Mouse (Mus musculus) frontal cortex, postnatal 36 days (tissue): Measurements from ENCODE around the gene Zranb3.
"Not testable (repeated sequence)": the region's sequence is repeated elsewhere in the genome, so short reads cannot be mapped to it uniquely, and the experiment has no call there.

ENCODE experiments used
- DNase-seq, 2 experiments: peaks; one replicate each; pipeline ENCODE4 v3.0.0; 2022; ENCODE audit warnings: low spot score in 2 of 2

Zranb3 gene

GRCm38 (mm10) chr1:128102641-128103461, at the start of gene Zranb3, which contains the start of gene R3hdm1:
Gene Zranb3, minus strand, starts transcription at chr1:128103047.
Gene R3hdm1, plus strand, starts transcription at chr1:128103301.
- DNase-seq: peak; percentile 94 to 99

GRCm38 (mm10) chr1:128141737-128142136, 38.9 kb upstream of the Zranb3 start:
- peak in 1 of 2 experiments; percentile 74 for DNase-seq

DNA sequence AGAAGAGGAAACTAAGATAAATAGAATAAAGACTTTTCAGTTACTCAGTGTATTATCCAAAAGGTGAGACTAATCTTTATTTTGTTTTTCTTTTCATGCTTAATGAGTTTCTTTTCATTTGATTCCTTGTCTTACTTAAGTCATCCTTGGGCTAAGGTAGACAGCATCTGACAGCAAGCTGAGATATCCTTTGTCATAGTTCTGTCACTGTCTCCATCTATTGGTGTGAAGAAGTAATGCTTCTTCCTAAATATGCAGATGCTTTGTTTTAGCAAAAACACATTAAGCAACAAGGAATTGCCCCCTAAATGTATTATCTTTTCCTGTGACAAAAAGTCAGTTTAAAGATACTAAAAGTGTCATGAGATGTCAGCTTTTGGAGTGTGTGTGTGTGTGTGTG, 38.2 kb upstream of the Zranb3 start:
- no peak for DNase-seq

DNA sequence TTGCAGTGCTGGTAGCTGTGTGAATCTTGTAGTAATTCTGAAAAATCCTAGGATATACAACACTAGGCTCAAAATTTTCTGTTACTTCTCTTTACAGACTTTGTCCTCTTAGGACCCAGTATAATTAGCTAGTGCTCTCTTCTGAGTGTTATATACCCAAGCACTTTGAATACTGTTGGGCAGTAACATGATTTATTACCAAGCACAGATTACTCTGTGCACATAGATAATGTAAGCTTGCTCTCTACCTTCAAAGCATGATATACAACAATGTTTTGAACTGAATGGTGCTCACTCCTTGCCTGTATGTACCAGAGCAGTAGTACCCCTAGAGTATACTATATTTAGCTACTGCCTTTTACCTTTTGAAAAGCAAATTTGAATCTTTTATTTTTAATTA, 33.4 kb upstream of the Zranb3 start:
- DNase-seq: not testable (repeated sequence)

DNA sequence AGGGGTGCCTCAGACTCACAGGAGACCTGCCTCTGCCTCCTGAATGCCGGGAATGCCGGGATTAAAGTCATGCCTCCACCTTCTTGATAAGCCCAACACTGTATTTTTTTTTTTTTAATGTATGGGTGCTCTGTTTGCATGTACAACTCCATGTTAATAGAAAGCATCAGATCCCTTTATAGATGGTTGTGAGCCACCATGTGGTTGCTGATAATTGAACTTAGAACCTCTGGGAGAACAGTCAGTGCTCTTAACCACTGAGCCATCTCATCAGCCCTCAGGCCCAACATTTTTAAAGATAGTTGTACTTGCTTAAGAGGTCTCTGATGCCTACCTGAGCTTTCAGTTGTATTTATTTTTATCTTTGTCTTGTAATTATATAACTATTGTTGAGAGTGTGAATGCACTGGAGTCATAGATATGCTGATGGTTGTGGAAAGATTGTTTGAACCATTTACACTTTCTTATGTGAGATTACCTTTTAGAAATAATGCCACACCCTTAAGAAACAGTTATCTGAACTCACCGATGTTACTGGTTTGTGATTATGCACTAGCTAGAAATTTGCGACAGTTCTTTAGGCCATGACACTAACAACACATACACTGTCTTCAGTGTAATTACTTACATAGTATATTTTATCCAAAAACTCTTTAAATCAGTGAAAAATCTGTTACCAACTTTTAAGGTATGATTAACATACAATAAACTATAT, 18.2 kb upstream of the Zranb3 start:
- DNase-seq: no peak

DNA sequence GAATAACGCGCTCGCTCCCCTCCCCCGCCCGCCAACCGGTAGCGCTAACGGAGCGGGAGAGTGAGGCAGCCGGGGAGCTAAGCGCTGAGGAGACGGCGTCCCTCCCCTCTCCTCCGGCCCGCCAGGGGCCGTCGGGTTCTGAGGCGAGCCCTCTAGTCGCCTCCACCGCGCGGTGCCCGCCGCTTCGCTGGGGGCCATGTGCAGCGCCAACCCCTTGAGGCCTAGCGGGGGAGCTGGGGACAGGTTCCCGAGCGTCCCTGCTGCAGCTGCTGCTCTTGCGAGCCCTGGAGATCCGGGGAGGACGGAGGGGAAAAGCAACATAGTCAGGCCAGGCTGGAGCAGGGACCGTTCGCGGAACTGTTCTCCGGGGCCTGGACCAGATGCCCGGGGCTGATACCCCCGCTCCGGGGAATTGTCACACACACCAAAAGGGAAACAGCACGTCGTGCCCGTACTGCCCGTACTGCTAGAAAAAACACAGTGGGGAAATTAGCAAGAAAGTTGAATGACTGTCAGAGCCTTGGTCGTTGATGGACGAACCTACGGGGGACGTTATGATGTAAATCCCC, 757 bp upstream of the Zranb3 start:
- peak in 1 of 2 experiments; percentile 36 for DNase-seq

DNA sequence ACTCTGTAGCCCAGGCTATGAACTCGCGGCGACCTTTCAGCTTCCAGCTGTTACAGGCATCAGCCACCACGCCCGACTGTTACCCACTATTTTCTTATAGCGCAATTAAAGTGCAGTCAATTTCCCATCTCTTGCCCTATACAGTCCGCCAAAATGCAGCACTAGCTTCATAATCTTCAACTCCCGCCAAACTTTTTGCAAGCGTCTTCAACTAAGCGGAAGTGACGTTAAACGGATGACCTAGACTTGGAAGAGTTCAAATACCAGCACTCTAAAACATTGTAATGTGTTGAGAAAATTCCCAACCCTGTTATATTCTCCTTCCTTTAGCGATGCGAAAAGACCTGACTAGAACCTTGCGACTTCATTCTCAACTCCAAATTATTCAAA, 601 bp downstream of the Zranb3 start:
- DNase-seq: no peak

DNA sequence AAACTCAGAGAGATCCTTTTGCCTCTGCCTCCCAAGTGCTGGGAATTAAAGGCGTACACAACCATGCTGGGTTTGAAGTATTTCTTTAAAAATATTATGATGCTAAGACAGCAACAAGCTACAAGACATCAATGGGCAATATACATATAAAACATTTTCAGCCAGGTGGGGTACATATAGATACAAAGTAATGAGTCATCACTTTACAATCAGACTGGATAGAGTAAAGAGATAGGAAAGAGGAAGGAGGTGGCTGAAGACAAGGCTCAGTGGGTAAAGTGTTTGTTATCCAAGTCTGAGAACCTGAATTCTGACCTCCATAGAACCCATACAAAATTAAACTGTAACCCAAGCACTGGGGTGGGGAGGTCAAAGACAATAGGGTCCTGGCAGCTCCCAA, 4.5 kb downstream of the Zranb3 start:
- no peak for DNase-seq

- no peak for DNase-seq
Measured at GRCm38 (mm10) chr1:128094686-128095085, 8.2 kb downstream of the Zranb3 start.

DNA sequence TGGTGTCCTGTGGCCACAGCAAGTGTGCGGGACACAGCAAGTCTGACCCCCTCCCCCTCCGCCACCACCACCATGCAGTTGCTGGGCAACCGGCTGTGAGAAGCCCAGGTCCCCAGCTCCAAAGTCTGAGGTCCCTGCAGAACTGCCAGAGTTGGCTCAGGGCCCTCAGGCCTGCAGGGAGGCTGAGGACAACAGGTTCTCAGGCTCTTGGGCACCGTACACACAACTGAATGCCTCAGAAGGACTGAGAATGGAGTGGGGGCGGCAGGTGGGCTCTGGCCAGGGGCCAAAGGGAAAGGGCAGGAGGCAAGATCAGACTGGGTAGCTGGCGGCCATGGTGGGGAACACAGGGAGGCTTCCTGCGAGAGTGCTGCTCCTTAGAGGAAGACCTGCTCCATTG, 20.0 kb downstream of the Zranb3 start:
- no peak for DNase-seq

GRCm38 (mm10) chr1:128081873-128082272, 21.0 kb downstream of the Zranb3 start:
- DNase-seq: peak in 1 of 2 experiments; percentile 60

GRCm38 (mm10) chr1:128080936-128081696, 21.7 kb downstream of the Zranb3 start:
- no peak for DNase-seq

- DNase-seq: no peak
Measured at GRCm38 (mm10) chr1:128078646-128079045, 24.2 kb downstream of the Zranb3 start.

GRCm38 (mm10) chr1:128077788-128078187, 25.1 kb downstream of the Zranb3 start:
- no peak for DNase-seq

GRCm38 (mm10) chr1:128076791-128077479, 25.9 kb downstream of the Zranb3 start:
- no peak for DNase-seq

DNA sequence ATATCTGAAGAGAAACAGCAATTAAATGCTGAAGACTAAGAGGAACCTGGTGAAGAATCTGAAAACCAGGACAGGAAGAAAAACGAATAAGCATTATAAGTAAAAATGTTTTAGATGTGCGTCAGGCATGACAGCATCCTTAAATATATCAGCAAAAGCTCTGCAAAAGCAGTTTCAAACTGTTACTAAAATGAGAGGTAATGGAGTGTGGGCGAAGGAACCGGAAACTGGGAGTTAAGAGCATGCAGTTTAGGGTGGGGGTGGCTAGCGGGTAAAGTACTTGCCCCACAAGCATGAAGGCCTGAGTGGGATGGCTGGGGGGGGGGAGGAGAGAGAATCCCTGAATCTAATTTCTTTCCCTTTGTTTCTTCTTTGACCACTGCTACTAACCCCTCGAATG, 29.8 kb downstream of the Zranb3 start:
- peak in 1 of 2 experiments; percentile 48 for DNase-seq

DNA sequence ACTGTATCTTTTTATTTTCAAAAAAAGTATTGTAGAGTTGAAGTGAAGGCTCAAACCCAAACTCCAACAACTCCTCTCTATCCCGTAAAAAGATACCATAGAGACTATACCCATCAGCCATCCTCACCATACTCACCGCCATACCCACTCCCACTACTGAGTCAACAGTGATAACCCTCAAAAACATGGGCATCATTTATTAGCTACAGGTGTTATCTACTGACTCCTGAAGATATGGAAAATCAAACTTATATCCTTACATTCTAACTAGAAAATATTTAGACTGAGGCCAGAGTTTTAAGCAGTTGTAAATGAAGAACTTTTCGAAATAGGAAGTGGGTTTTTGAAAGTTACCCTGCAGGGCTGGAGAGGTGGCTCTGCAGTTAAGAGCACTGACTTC, 32.8 kb downstream of the Zranb3 start:
- no peak for DNase-seq

GRCm38 (mm10) chr1:128068945-128069397, 33.9 kb downstream of the Zranb3 start:
- no peak for DNase-seq

DNA sequence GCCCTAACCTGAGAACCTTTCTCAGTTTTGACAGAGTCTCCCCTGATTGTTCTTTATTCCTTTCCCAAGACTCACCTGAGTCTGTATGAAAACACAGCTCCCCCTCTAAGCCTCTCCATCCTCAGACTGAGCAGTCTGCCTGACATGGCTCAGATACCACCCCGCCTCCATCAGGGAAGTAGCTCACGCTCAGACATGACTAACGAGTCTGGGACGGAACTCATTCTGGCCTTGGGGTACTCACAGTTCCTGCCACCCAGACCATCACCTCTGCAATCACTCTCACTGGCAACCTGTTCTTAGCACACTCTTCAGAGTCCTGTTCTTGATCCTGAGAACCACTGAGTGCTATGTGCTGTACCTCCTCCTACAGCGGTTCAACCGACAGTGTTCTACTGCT, 38.1 kb downstream of the Zranb3 start:
- DNase-seq: no peak

DNA sequence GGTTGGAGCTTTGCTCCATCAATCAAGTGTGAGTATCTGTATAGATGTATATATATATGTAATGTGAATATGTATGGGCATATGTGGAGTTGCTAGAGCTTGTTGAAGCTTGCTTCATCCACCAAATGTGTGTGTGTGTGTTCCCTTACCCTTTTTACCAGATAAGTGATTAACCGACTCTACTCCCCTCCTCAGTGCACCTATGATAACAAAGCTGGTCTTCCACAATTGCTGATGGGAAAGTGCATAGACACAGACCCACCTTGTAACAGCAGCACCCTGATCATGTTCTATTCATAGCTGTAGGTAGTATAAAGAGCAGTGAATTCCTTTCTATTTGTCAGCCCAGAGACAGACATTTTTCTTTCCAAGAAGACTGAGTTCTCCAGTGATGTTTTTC, 40.7 kb downstream of the Zranb3 start:
- DNase-seq: no peak

- DNase-seq: no peak
Measured at GRCm38 (mm10) chr1:128061401-128061800, 41.4 kb downstream of the Zranb3 start.
